Mouse (Mus musculus): Measurements from ENCODE around the gene Neurl4.

The Neurl4 gene

DNA sequence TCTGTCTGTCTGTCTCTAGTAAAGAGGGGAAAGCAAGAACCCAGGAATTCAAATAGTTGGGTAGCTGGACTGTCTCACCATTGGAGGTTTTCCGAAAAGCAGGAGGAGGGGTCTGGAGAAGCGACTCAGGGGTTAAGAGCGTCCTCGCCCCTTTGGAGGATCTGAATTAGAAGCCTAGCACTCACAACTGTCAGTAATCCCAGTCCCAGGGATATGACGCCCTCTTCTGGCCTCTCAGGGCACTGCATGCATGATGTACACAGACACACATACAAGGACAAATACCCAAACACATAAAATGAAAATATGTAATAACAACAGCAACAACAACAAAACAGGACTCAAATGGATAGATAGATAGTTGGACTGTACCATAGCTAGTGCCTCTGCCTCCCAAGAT lies 59.7 kb downstream of the Neurl4 start:
- no peak for DNase-seq

DNA sequence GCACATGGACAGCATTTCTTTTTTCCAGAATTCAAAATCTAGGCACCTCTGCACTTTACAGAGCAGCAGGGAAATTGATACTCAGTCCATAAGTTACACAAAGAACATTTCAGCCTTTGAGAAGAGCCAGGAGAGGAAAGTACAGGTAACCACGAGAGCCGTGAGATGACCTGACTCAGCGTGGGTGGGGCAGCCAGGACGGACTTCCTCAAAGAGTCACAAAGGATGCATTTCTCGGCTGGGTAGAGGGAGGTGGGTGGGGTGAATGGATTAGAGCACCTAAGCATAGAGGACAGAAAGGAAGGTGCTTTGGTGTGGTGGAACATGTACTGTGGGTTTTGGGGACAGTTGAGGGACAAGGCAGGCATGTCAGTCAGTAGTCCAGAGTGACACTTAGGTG lies 61.0 kb downstream of the Neurl4 start:
- DNase-seq = no peak

All from kidney, postnatal 25 days (tissue).